Mouse (Mus musculus) midbrain, embryonic 14.5 days (tissue): Measurements from ENCODE around the gene Bcar3. TPM values are rescaled to one million over a fixed set of nuclear protein-coding genes. Genes with fewer than 3 reads are reported as not detected.

Experiments used
- ATAC-seq: fragments of 200-750 bp; cut with Nextera tagmentation; 2 replicates; pipeline ENCODE4 v1.8.0; 2017; ENCODE audit warnings: moderate number of reproducible peaks, moderate library complexity; ENCODE audit not compliant: low FRiP score, low TSS enrichment
- DNase-seq: peaks from one replicate; pipeline ENCODE4 v3.0.0-alpha.2; 2015
- H3K27ac ChIP-seq: fragments of 300-500 bp; sonication (generic); replicated peaks from 2 replicates; pipeline ENCODE4 v1.5.1; 2014; ENCODE audit warnings: mild to moderate bottlenecking, low read depth, low read length, moderate library complexity
- H3K27me3 ChIP-seq: fragments of 300-500 bp; sonication (generic); 2 replicates; pipeline ENCODE4 v1.6.1; 2014; ENCODE audit warnings: low read length, control low read depth, mixed read lengths; ENCODE audit not compliant: control insufficient read depth, insufficient read depth
- H3K36me3 ChIP-seq: fragments of 300-500 bp; sonication (generic); 2 replicates; pipeline ENCODE4 v1.6.1; 2014; ENCODE audit warnings: low read length, control low read depth; ENCODE audit not compliant: control insufficient read depth, insufficient read depth
- H3K4me1 ChIP-seq: fragments of 300-500 bp; sonication (generic); 2 replicates; pipeline ENCODE4 v1.6.1; 2014; ENCODE audit warnings: mild to moderate bottlenecking, antibody characterized with exemption, low read length, control low read depth; ENCODE audit not compliant: control insufficient read depth, insufficient read depth
- H3K4me2 ChIP-seq: fragments of 300-500 bp; sonication (generic); 2 replicates; pipeline ENCODE4 v1.6.1; 2014; ENCODE audit warnings: mild to moderate bottlenecking, low read length, moderate library complexity
- H3K4me3 ChIP-seq: fragments of 300-500 bp; sonication (generic); replicated peaks from 2 replicates; pipeline ENCODE4 v1.5.1; 2014; ENCODE audit warnings: low read depth, low read length
- H3K9ac ChIP-seq: fragments of 300-500 bp; sonication (generic); replicated peaks from 2 replicates; pipeline ENCODE4 v1.6.1; 2014; ENCODE audit warnings: mild to moderate bottlenecking, low read length, moderate library complexity
- H3K9me3 ChIP-seq: fragments of 300-500 bp; sonication (generic); 2 replicates; pipeline ENCODE4 v1.6.1; 2016; ENCODE audit warnings: low read length, control low read depth, mixed read lengths; ENCODE audit not compliant: control insufficient read depth
- WGBS: fragments of 180-500 bp; shearing (Covaris S2); extraction: QIAGEN DNeasy Blood & Tissue Kit; methylation state at CpG from one replicate; pipeline ENCODE4 v1.1.7; 2014; 5-methylcytosine and 5-hydroxymethylcytosine counted together
- polyA plus RNA-seq: library from polyadenylated mRNA; unstranded; fragments of >200 nt; fragmentation: Nextera tagmentation; extraction: Ambion mirVana; gene quantifications from 2 replicates; pipeline ENCODE4 v1.2.1, GENCODE M21; 2014

Gene Bcar3
- polyA plus RNA-seq, 1 experiment from 2014 or later, result 6.4 TPM

DNA sequence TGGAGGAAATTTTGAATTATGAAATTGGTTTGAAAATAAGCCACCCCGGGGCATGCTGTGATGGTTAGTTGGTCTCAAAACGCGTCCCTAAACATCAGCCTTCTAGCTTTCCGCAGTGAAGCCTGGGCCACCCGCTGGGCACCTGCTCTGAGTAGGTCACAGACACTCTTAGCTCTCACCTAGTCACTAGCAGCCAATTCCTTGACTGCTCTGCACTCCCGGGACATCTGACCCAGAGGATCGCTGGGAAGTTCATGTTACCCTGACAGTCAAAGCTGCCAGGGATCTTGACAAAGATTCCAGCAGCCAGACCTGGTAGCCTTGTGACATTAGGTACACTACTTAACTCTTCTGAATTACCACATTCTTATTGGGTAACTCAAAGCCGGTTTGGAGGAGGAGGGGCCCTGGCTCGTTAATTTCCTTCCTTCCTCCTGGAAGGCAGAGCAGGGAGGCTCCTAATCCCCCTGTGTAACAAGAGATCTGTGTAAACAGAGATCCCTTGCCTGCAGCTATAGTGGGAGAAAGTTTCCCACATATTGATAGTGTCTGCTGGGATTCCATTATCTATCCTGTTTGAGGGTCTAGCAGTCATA lies 139.0 kb downstream of the Bcar3 start:
- Histone ChIP-seq H3K27ac (no peak overlapping the region), H3K36me3 (no peaks in the 10 kb centered on the region), H3K4me3 (no peak overlapping the region), H3K4me1 (0 out of 2 replicates have a peak, but pooled peaks cover 2% of the 10 kb centered on the region), H3K9me3 (no peaks in the 10 kb centered on the region), H3K4me2 (no peak overlapping the region), H3K9ac (no peak overlapping the region), H3K27me3 (no peaks in the 10 kb centered on the region)
- WGBS, result 26% methylated on average over 9 of the region's 9 CpGs
- DNase-seq (no peak), ATAC-seq (no peak)

DNA sequence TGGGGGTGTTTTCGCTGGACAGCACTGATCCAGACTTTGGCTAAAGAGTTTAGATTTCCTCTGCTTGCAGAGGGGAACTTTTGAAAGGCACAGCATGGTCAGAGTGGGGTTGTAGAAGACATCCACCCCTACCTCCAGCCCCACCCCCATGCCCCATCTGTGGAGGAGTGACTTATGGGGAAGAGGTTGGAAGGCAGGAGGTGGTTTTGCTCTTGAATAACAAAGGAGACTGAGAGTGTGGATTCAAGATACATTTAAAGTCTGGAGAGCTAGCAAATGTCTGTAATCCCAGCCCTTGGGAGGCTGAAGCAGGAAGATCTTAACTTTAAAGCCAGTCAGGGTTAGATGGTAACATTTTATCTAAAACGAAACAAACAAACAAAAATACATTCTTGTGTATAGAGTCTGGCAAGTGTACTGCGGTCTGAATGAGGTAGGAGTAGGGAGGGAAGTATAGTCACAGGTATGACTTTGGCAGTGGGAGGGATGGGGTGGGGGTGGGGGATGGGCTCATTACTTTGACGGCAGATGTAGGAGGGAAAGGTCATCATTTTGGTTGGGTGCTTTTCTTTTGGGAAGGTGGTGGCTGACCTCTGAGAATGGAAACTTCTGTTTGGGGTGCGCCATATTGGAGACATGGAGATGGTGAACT lies 140.2 kb downstream of the Bcar3 start:
- H3K27ac ChIP-seq, result no peak overlapping the region
- H3K4me3 ChIP-seq, result no peak overlapping the region
- H3K36me3 ChIP-seq, result no peaks in the 10 kb centered on the region
- H3K4me1 ChIP-seq, result no peaks in the 10 kb centered on the region
- no peak for ATAC-seq
- no peak overlapping the region for H3K9ac ChIP-seq
- no peak overlapping the region for H3K4me2 ChIP-seq
- 90% methylated on average over 5 of the region's 5 CpGs for WGBS
- no peaks in the 10 kb centered on the region for H3K27me3 ChIP-seq
- DNase-seq, result no peak
- no peaks in the 10 kb centered on the region for H3K9me3 ChIP-seq

DNA sequence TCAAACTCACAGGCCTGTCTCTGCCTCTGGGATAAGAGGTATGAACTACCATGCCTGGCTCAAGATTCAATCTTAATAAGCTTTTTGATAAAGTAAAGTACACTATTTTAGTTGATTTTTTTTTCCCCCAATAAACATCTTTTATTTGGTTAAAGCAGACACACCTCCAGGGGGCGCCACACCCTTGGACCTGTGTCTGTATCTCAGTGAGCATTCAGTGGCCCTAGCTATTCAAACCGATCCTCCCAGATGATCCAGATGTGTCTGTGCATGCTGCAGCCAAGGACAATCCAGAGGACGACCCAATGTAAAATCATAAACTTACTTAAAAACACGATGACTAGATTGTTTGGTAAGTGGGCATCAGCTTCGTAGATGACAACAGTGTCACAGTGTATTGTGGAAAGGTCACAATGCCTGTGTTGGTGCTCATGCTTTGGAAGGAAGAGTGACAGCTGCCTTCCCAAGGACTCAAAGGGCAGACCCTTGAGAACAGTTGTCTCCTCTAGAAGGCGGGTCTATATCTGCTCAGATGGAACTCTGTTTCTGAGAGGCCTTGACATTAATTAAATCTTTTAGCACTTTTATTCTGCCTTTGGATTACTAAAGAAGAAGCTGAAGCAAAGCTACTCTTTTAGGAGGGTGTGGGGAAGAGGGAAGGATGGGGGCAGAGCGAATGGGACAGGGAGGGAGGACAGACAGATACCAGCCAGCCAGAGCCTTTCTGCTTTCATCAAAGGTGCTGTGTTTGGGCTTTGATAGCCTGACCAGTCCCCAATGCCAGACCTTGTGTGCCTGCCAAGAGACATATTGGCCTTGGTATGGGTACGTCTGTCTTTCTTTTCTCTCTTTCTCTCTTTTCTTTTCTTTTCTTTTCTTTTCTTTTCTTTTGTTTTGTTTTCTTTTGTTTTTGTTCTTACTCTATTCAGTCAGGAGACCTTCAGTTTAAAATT lies 141.3 kb downstream of the Bcar3 start:
- DNase-seq, result no peak
- H3K9me3 ChIP-seq, result no peaks in the 10 kb centered on the region
- H3K4me3 ChIP-seq, result no peak overlapping the region
- no peak overlapping the region for H3K4me2 ChIP-seq
- no peaks in the 10 kb centered on the region for H3K36me3 ChIP-seq
- WGBS, result 75% methylated on average over 8 of the region's 8 CpGs
- ATAC-seq, result no peak
- no peak overlapping the region for H3K9ac ChIP-seq
- H3K27me3 ChIP-seq, result no peaks in the 10 kb centered on the region
- H3K27ac ChIP-seq, result no peak overlapping the region
- H3K4me1 ChIP-seq, result no peaks in the 10 kb centered on the region

DNA sequence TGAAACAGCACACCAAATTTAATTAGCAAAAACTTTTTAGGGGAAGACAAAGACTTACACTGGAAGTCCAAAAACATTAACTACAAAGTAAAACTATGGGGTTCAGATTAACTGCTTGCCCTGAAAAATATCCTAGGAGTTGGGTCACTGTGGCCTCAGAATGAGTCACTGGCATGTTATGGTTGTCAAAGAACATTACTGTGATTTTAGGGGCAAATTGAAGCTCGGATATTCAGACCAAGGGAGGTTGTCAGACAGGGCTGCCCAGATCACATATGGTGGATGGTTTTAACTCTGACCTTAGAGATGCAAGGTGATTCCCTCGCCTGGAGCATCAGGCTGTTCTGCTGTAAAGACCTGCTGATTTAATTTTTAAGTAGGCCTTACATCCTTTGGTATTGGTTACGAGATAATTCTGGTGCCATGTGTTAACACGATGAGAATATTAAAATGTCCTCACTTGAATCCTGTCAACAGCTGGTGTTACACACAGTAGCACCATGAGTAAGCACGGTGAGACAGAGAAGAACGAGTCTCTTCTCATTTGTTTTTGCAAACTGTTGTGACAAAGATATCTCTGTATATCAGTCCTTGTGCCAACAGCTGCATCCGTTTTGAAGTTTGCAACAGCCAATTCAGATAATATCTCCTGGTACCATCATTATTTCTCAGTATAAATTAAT lies 144.3 kb downstream of the Bcar3 start:
- Histone ChIP-seq H3K36me3 (no peaks in the 10 kb centered on the region), H3K27ac (no peak overlapping the region), H3K4me3 (no peak overlapping the region), H3K9me3 (no peaks in the 10 kb centered on the region), H3K9ac (no peak overlapping the region), H3K27me3 (no peaks in the 10 kb centered on the region), H3K4me2 (no peak overlapping the region), H3K4me1 (no peaks in the 10 kb centered on the region)
- 34% methylated on average over 7 of the region's 7 CpGs for WGBS
- DNase-seq (no peak), ATAC-seq (no peak)

DNA sequence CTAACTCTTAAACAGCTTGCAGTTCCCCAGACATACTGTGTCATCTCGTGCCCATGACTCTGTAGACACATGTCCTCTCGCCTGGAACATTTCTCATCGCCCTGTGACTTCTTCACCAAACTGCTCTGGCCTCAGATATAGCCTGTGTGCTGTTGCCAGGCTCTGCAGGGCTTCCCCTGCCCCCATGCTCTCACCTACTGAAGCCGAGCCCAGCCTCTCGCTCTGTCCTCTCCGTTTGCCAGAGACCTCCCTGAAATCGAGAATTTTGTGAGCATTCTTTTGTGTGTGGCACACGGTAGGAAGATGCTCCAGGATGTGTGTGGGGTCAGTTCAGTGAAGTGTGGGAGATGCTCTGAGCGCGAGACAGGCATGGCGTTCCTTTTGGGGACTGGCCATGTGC lies 151.8 kb downstream of the Bcar3 start:
- DNase-seq (no peak), ATAC-seq (no peak)
- Histone ChIP-seq H3K27ac (no peak overlapping the region), H3K4me1 (no peaks in the 10 kb centered on the region), H3K36me3 (no peaks in the 10 kb centered on the region), H3K9me3 (no peaks in the 10 kb centered on the region), H3K4me2 (no peak overlapping the region), H3K4me3 (no peak overlapping the region), H3K9ac (no peak overlapping the region), H3K27me3 (no peaks in the 10 kb centered on the region)
- 88% methylated on average over 11 of the region's 11 CpGs for WGBS

DNA sequence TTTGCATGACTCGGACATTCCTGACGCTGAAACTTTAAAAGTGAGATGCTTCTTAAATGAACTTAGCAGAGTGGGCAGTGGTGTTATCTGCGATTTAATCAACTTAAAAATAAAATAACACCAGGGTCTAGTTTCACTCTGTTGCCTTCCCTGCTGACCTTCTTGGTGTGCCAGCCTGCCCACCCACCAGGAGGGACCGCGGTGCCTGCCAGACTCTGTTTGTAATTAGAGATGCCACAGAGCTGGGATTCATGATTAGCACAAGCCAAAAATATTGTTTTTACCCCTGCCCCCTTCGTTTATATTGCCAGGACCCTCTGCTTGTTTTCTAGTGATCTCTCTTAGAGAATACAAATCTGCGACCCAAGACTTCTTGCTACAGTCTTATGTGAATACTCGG lies 152.7 kb downstream of the Bcar3 start:
- Histone ChIP-seq H3K36me3 (no peaks in the 10 kb centered on the region), H3K9me3 (no peaks in the 10 kb centered on the region), H3K4me3 (no peak overlapping the region), H3K4me2 (no peak overlapping the region), H3K27ac (no peak overlapping the region), H3K27me3 (no peaks in the 10 kb centered on the region), H3K4me1 (no peaks in the 10 kb centered on the region), H3K9ac (no peak overlapping the region)
- 89% methylated on average over 8 of the region's 8 CpGs for WGBS
- DNase-seq (no peak), ATAC-seq (no peak)

DNA sequence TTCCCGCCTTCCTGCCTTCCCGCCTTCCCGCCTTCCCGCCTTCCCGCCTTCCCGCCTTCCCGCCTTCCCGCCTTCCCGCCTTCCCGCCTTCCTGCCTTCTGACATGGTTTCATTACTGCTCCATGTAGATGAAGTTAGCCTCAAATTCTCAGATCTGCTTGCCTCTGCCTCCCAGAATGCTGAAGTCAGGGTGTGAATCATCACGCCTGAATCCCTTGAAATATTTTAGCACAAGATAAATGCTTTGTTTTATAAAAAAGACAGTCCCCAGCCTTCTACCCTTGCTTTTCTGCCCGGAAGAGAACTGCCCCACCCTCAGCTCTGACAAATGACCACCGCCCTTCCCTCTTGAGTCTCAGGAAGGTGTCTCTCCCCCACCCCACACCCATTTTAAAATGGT lies 154.3 kb downstream of the Bcar3 start:
- Histone ChIP-seq H3K4me2 (no peak overlapping the region), H3K4me1 (no peaks in the 10 kb centered on the region), H3K27ac (no peak overlapping the region), H3K4me3 (no peak overlapping the region), H3K9me3 (no peaks in the 10 kb centered on the region), H3K27me3 (no peaks in the 10 kb centered on the region), H3K9ac (no peak overlapping the region), H3K36me3 (no peaks in the 10 kb centered on the region)
- 98% methylated on average over 13 of the region's 13 CpGs for WGBS
- DNase-seq (no peak), ATAC-seq (no peak)

DNA sequence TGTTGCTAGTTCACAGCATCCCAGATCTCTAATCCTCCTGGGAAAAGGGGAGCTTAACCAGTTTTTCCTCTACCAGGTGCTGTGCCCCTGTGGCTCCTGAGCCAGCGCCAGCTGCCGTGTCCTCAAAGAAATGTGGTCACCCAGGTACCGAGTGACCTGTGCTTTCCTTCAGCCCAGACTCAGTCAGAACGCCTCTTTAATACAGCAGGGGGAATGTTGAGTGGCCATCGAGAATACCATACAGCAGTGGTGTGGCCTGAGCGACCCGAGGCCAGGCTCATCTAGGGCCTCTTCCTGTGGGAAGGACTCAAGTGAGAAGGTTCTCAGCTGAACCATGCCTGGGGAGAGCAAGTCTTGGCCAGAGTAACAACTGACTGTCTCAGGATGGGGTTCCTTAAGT lies 156.1 kb downstream of the Bcar3 start:
- Histone ChIP-seq H3K9ac (no peak overlapping the region), H3K36me3 (no peaks in the 10 kb centered on the region), H3K9me3 (no peaks in the 10 kb centered on the region), H3K4me3 (no peak overlapping the region), H3K4me2 (no peak overlapping the region), H3K27me3 (no peaks in the 10 kb centered on the region), H3K27ac (no peak overlapping the region), H3K4me1 (no peaks in the 10 kb centered on the region)
- WGBS, result 94% methylated on average over 7 of the region's 7 CpGs
- ATAC-seq, result no peak
- no peak for DNase-seq
